Mouse (Mus musculus): ENCODE results near the gene Mpig6b. TPM values are rescaled to one million over a fixed set of nuclear protein-coding genes. Genes with fewer than 3 reads are reported as not detected.

The Mpig6b gene
- not detected for total RNA-seq (2023)

GRCm38 (mm10) chr17:35066084-35066483 is at the start of gene Mpig6b:
Gene Mpig6b, minus strand, starts transcription at chr17:35066184.

GRCm38 (mm10) chr17:35115046-35116019 is 49.3 kb upstream of the Mpig6b start, which contains the start of gene Ly6g5b:
Gene Ly6g5b, minus strand, starts transcription at chr17:35115428.

GRCm38 (mm10) chr17:35108097-35108496 is 42.1 kb upstream of the Mpig6b start, which contains the start of gene Ly6g5c:
Gene Ly6g5c, plus strand, starts transcription at chr17:35108279.

GRCm38 (mm10) chr17:35088825-35089644 is 23.1 kb upstream of the Mpig6b start, which contains the start of gene Abhd16a:
Gene Abhd16a, plus strand, starts transcription at chr17:35089263.

GRCm38 (mm10) chr17:35085208-35085865 is 19.4 kb upstream of the Mpig6b start, which contains the start of gene Ly6g6f:
Gene Ly6g6f, minus strand, starts transcription at chr17:35085610.

GRCm38 (mm10) chr17:35077786-35078233 is 11.8 kb upstream of the Mpig6b start, which contains the start of gene Ly6g6d:
Gene Ly6g6d, minus strand, starts transcription at chr17:35078065.

GRCm38 (mm10) chr17:35076507-35077176 is 10.7 kb upstream of the Mpig6b start, which contains the start of gene Ly6g6e:
Gene Ly6g6e, plus strand, starts transcription at chr17:35076902.

GRCm38 (mm10) chr17:35064951-35065947 is 735 bp downstream of the Mpig6b start, which contains the start of gene Ly6g6c:
Gene Ly6g6c, plus strand, starts transcription at chr17:35065388.

GRCm38 (mm10) chr17:35058911-35059892 is 6.8 kb downstream of the Mpig6b start, which contains the start of gene Ddah2:
Gene Ddah2, plus strand, starts transcription at chr17:35059035.

GRCm38 (mm10) chr17:35049561-35050016 is 16.4 kb downstream of the Mpig6b start, which contains the start of gene Clic1:
Gene Clic1, plus strand, starts transcription at chr17:35049966.

GRCm38 (mm10) chr17:35046681-35047455 is 19.1 kb downstream of the Mpig6b start, which contains the start of gene Msh5:
Gene Msh5, minus strand, starts transcription at chr17:35046745.

GRCm38 (mm10) chr17:35027277-35028068 is 38.5 kb downstream of the Mpig6b start, which contains the start of gene Sapcd1:
Gene Sapcd1, minus strand, starts transcription at chr17:35028016.

GRCm38 (mm10) chr17:35016376-35016775 is 49.6 kb downstream of the Mpig6b start, which contains the start of gene Vwa7:
Gene Vwa7, plus strand, starts transcription at chr17:35016579.

